Mouse (Mus musculus) spleen, adult 2 months (tissue): Measurements from ENCODE around the gene Olfr1314. TPM values are rescaled to one million over a fixed set of nuclear protein-coding genes. Genes with fewer than 3 reads are reported as not detected.

Experiments
- DNase-seq, 2 experiments: peaks; one replicate each; pipeline versions ENCODE4 v3.0.0 to v3.0.0-alpha.2; 2012 to 2021; ENCODE audit warnings: low spot score in 2 of 2, low read depth in 1 of 2
- H3K27ac ChIP-seq: fragments of 200-500 bp; 2 replicates; pipeline ENCODE4 v1.5.1; 2012; ENCODE audit warnings: low read length, inconsistent platforms; ENCODE audit not compliant: insufficient read depth
- H3K27me3 ChIP-seq: fragments of 200-500 bp; 2 replicates; pipeline ENCODE4 v1.6.1; 2012; ENCODE audit warnings: mild to moderate bottlenecking, moderate library complexity, low read length, inconsistent platforms; ENCODE audit not compliant: control insufficient read depth, insufficient read depth
- H3K36me3 ChIP-seq: fragments of 200-500 bp; 2 replicates; pipeline ENCODE4 v1.6.1; 2012; ENCODE audit warnings: mild to moderate bottlenecking, low read length, inconsistent platforms; ENCODE audit not compliant: control insufficient read depth, insufficient read depth
- H3K4me1 ChIP-seq: fragments of 200-500 bp; 2 replicates; pipeline ENCODE4 v1.6.1; 2011; ENCODE audit warnings: inconsistent platforms; ENCODE audit not compliant: control insufficient read depth, insufficient read depth, insufficient read length
- H3K4me3 ChIP-seq: fragments of 200-500 bp; 2 replicates; pipeline ENCODE4 v1.5.1; 2011; ENCODE audit warnings: mild to moderate bottlenecking, inconsistent platforms; ENCODE audit not compliant: insufficient read depth, insufficient read length; ENCODE audit errors: extremely low read depth
- CTCF ChIP-seq: fragments of 200-500 bp; IDR thresholded peaks from 2 replicates; pipeline ENCODE4 v1.5.1; 2011; ENCODE audit warnings: mild to moderate bottlenecking, inconsistent platforms; ENCODE audit not compliant: insufficient read depth, insufficient read length, insufficient replicate concordance; ENCODE audit errors: extremely low read depth
- POLR2A ChIP-seq: fragments of 200-500 bp; IDR thresholded peaks from 2 replicates; pipeline ENCODE4 v1.6.1; 2011; ENCODE audit warnings: low read depth, low read length, inconsistent platforms
- WGBS: fragments of 180-500 bp; shearing (Covaris S2); methylation state at CpG from one replicate; pipeline ENCODE4 v1.1.7; 2018; 5-methylcytosine and 5-hydroxymethylcytosine counted together
- polyA plus RNA-seq: library from polyadenylated mRNA; depleted of rRNA; stranded (reverse); fragments of >200 nt; gene quantifications from 2 replicates; pipeline ENCODE4 v1.2.3, GENCODE M21; 2012; rRNA removed

Gene Olfr1314
- polyA plus RNA-seq: not detected in 2 replicates

- H3K4me1 ChIP-seq: no peaks in the 10 kb centered on the region
- DNase-seq: no peak
- H3K27ac ChIP-seq: no peak within 1 kb of the TSS
- H3K36me3 ChIP-seq: no peaks in the 10 kb centered on the region
- H3K27me3 ChIP-seq: no peaks in the 10 kb centered on the region
- no peak within 1 kb of the TSS for H3K4me3 ChIP-seq
- TF ChIP-seq POLR2A (no peak), CTCF (no peak)
Measured at GRCm38 (mm10) chr2:112096681-112097080, at the start of gene Olfr1314. TSS of gene Olfr1314 (minus strand) at chr2:112096781.

GRCm38 (mm10) chr2:112140029-112140428, 43.4 kb upstream of the Olfr1314 start, which contains the start of gene Olfr1317:
TSS of gene Olfr1317 (plus strand) at chr2:112140329.
- H3K27ac ChIP-seq: no peak within 1 kb of the TSS
- TF ChIP-seq POLR2A: no peak
- TF ChIP-seq CTCF: no peak
- WGBS: 72% methylated on average over 2 of the region's 2 CpGs
- H3K4me1 ChIP-seq: no peaks in the 10 kb centered on the region
- DNase-seq: no peak
- no peaks in the 10 kb centered on the region for H3K27me3 ChIP-seq
- H3K36me3 ChIP-seq: no peaks in the 10 kb centered on the region
- no peak within 1 kb of the TSS for H3K4me3 ChIP-seq

DNA sequence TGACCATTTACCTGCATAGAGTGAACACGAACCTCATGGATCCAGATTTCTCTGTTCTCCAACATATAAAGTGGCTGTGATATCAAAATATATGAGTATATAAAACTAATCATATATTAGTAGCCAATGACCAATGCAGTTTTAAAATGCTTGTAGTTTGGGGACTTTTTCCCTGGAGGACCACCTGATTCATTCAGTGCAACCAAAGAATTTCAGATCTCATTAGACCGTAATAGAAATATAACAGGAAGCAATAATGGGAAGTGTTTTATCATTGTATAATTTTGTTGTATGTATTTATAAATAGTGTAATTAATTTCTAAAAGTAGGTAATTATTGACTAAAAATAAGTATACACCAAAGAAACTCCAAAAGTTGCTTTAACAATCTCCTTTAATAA, 38.3 kb upstream of the Olfr1314 start, which contains the start of gene Olfr1316:
TSS of gene Olfr1316 (minus strand) at position 101 of the 400 bp plus-strand sequence.
- TF ChIP-seq POLR2A: no peak
- TF ChIP-seq CTCF: no peak
- Histone ChIP-seq H3K27ac (no peak within 1 kb of the TSS), H3K27me3 (no peaks in the 10 kb centered on the region), H3K36me3 (no peaks in the 10 kb centered on the region), H3K4me3 (no peak within 1 kb of the TSS), H3K4me1 (no peaks in the 10 kb centered on the region)
- WGBS: 87% methylated on average over 2 of the region's 2 CpGs
- no peak for DNase-seq

GRCm38 (mm10) chr2:112115340-112115739, 18.8 kb upstream of the Olfr1314 start, which contains the start of gene Olfr1315-ps1:
TSS of gene Olfr1315-ps1 (minus strand) at chr2:112115440.
- Histone ChIP-seq H3K27me3 (no peaks in the 10 kb centered on the region), H3K36me3 (no peaks in the 10 kb centered on the region), H3K4me1 (no peaks in the 10 kb centered on the region), H3K27ac (no peak within 1 kb of the TSS), H3K4me3 (no peak within 1 kb of the TSS)
- 83% methylated on average over 1 of the region's 1 CpGs for WGBS
- TF ChIP-seq POLR2A (no peak), CTCF (no peak)
- DNase-seq: no peak

- Histone ChIP-seq H3K27ac (no peak within 1 kb of the TSS), H3K4me3 (no peak within 1 kb of the TSS), H3K27me3 (no peaks in the 10 kb centered on the region), H3K36me3 (no peaks in the 10 kb centered on the region), H3K4me1 (no peaks in the 10 kb centered on the region)
- no peak for DNase-seq
- TF ChIP-seq POLR2A (no peak), CTCF (no peak)
Measured at GRCm38 (mm10) chr2:112077743-112078142, 18.8 kb downstream of the Olfr1314 start, which contains the start of gene Olfr1313. TSS of gene Olfr1313 (minus strand) at chr2:112077843.

- no peaks in the 10 kb centered on the region for H3K36me3 ChIP-seq
- no peaks in the 10 kb centered on the region for H3K27me3 ChIP-seq
Measured at GRCm38 (mm10) chr2:112050138-112050537, 46.4 kb downstream of the Olfr1314 start, which contains the start of gene Olfr1312. TSS of gene Olfr1312 (minus strand) at chr2:112050238.

More at GRCm38 (mm10) chr2:112050138-112050537, 46.4 kb downstream of the Olfr1314 start, which contains the start of gene Olfr1312:
- 24% methylated on average over 1 of the region's 1 CpGs for WGBS
- Histone ChIP-seq H3K4me3 (no peak within 1 kb of the TSS), H3K27ac (no peak within 1 kb of the TSS), H3K4me1 (no peaks in the 10 kb centered on the region)
- TF ChIP-seq CTCF (no peak), POLR2A (no peak)
- DNase-seq: no peak

Other genes starting within 250 kb of the Olfr1314 start
- gene Olfr1305, start 219.6 kb downstream of the Olfr1314 start, polyA plus RNA-seq: not detected in 2 replicates
- gene Olfr1306, start 180.5 kb downstream of the Olfr1314 start, polyA plus RNA-seq: not detected in 2 replicates
- not detected in 2 replicates for gene Olfr1307, start 147.3 kb downstream of the Olfr1314 start, polyA plus RNA-seq
- not detected in 2 replicates for gene Olfr1308, start 131.8 kb downstream of the Olfr1314 start, polyA plus RNA-seq
- gene Olfr1309, start 106.5 kb downstream of the Olfr1314 start, polyA plus RNA-seq: not detected in 2 replicates
- not detected in 2 replicates for gene Olfr1310, start 84.1 kb downstream of the Olfr1314 start, polyA plus RNA-seq
- gene Olfr1311, start 72.4 kb downstream of the Olfr1314 start, polyA plus RNA-seq: not detected in 2 replicates
- not detected in 2 replicates for gene Olfr1312, start 46.5 kb downstream of the Olfr1314 start, polyA plus RNA-seq
- not detected in 2 replicates for gene Olfr1313, start 18.9 kb downstream of the Olfr1314 start, polyA plus RNA-seq
- gene Olfr1315-ps1, start 18.7 kb upstream of the Olfr1314 start, polyA plus RNA-seq: not detected in 2 replicates
- not detected in 2 replicates for gene Olfr1316, start 38.2 kb upstream of the Olfr1314 start, polyA plus RNA-seq
- gene Olfr1317, start 43.5 kb upstream of the Olfr1314 start, polyA plus RNA-seq: not detected in 2 replicates
- gene Olfr1318, start 57.4 kb upstream of the Olfr1314 start, polyA plus RNA-seq: not detected in 2 replicates
- gene Lpcat4, start 142.7 kb upstream of the Olfr1314 start, polyA plus RNA-seq: 44.6 and 55.6 TPM in 2 replicates
- not detected in 2 replicates for gene Nutm1, start 162.5 kb upstream of the Olfr1314 start, polyA plus RNA-seq
- gene Nop10, start 165.1 kb upstream of the Olfr1314 start, polyA plus RNA-seq: 42.0 and 47.2 TPM in 2 replicates
- gene Slc12a6, start 169.0 kb upstream of the Olfr1314 start, polyA plus RNA-seq: 58.0 and 74.0 TPM in 2 replicates
- gene Gm21985, start 169.5 kb upstream of the Olfr1314 start, polyA plus RNA-seq: not detected in 2 replicates